Mouse (Mus musculus): ENCODE results near the gene Meis2. TPM values are rescaled to one million over a fixed set of nuclear protein-coding genes. Genes with fewer than 3 reads are reported as not detected.

The Meis2 gene
- polyA plus RNA-seq, 1 experiment from 2014 or later: 41.5 TPM

DNA sequence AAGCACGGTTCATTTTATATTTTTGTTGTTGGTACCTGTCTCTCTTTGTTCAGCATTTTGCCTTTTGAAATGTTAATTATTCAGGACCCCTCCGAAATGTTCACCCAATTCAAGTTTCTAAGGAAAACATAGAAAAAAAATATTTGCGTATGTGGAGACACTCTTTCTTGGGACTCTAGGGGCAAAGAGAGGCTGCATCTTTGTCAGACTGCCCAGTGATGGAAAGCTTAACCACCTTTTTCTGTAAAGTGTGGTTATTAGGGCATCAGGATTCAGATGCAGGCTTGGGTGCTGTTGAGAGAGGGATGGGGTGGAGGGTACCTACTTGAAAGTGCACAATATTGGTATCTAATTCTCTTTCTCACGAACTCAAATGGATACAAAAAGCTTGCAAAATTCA, 212.4 kb downstream of the Meis2 start:
- H3K9me3 ChIP-seq: no peaks in the 10 kb centered on the region
- H3K36me3 ChIP-seq: no peaks in the 10 kb centered on the region
- no peak overlapping the region for H3K27ac ChIP-seq
- H3K27me3 ChIP-seq (replicated peaks): peaks cover 14% of the 10 kb centered on the region
- H3K4me2 ChIP-seq (replicated peaks): no peak overlapping the region
- peaks cover 14% of the 10 kb centered on the region for H3K4me1 ChIP-seq (replicated peaks)
- no peak for ATAC-seq
- 48% methylated on average over 4 of the region's 4 CpGs for WGBS
- H3K4me3 ChIP-seq (replicated peaks): no peak overlapping the region
- H3K9ac ChIP-seq: no peak overlapping the region

DNA sequence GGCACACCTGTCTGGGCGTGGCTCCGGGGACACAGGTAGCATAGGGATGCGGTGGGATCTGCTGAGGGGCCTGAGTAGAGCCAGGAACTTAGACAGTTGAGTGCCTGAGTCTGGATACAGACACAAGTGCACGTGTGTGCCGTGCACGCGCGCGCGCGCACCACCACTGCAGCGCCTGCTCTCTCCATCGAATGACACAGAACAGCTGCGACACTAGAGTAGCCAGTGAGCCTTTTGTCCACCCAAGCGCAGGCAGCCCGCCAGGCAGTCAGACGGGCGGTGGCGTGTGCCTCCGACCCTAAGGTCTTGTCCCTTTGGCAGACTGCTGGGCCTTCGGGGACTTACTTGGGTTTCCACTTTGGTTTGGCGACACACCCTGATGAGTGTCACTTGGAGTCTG, 213.0 kb downstream of the Meis2 start:
- WGBS: 2% methylated on average over 22 of the region's 22 CpGs
- Histone ChIP-seq H3K27ac (no peak overlapping the region), H3K4me1 (replicated peaks) (peaks cover 14% of the 10 kb centered on the region), H3K9me3 (no peaks in the 10 kb centered on the region), H3K4me3 (replicated peaks) (peak overlapping the region; percentile 18), H3K36me3 (no peaks in the 10 kb centered on the region), H3K27me3 (replicated peaks) (peaks cover 14% of the 10 kb centered on the region), H3K4me2 (replicated peaks) (peak overlapping the region; percentile 56), H3K9ac (no peak overlapping the region)
- peak; percentile 37 for ATAC-seq

DNA sequence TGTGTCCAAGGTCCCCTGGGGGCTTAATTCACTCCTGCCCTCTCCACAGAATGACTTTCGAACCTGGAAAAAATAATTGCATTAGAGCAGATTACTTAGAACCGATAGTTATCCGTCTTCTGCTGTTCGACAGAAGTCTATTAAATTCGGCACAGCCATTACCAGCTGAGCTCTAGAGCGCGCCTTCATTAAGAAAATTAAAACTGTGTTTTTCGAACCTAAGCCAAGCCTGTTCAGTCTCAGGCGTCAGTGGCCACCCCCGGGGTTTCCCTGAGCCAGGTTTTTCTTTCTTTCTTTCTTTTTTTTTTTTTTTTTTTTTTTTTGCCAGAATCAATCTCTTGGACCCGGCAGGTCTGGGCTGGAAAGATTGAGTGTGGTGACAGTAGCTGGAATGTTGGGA, 213.5 kb downstream of the Meis2 start:
- Histone ChIP-seq H3K27me3 (replicated peaks) (peaks cover 14% of the 10 kb centered on the region), H3K9ac (no peak overlapping the region), H3K4me2 (replicated peaks) (peak overlapping the region; percentile 56), H3K27ac (no peak overlapping the region), H3K4me3 (replicated peaks) (no peak overlapping the region), H3K4me1 (replicated peaks) (peaks cover 14% of the 10 kb centered on the region), H3K36me3 (no peaks in the 10 kb centered on the region), H3K9me3 (no peaks in the 10 kb centered on the region)
- ATAC-seq: no peak
- 37% methylated on average over 11 of the region's 11 CpGs for WGBS

GRCm38 (mm10) chr2:115850961-115851360, 214.7 kb downstream of the Meis2 start:
- 84% methylated on average over 4 of the region's 4 CpGs for WGBS
- Histone ChIP-seq H3K27ac (no peak overlapping the region), H3K9me3 (no peaks in the 10 kb centered on the region), H3K4me3 (replicated peaks) (no peak overlapping the region), H3K9ac (no peak overlapping the region), H3K36me3 (no peaks in the 10 kb centered on the region), H3K27me3 (replicated peaks) (peaks cover 14% of the 10 kb centered on the region), H3K4me2 (replicated peaks) (no peak overlapping the region), H3K4me1 (replicated peaks) (peaks cover 14% of the 10 kb centered on the region)
- ATAC-seq: no peak

DNA sequence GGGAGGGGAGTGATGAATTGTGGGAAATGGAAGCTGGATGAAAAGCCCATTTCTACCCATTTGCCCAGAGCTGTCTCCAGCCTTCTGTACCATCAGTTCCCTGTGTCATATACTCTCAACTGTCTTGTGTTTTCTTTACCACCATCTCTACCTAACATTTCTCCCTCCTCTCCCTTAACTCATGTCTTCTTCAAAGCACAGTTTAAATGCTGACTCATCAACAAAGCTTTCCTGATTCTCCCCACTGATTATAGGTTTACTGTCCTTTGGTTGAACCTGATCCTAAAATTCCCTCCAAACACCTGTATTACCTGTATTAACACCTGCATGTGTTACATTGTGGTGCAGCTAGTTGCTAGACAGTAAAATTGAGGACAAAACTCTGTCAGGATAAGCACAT, 222.8 kb downstream of the Meis2 start:
- no peaks in the 10 kb centered on the region for H3K4me1 ChIP-seq (replicated peaks)
- no peak overlapping the region for H3K27ac ChIP-seq
- H3K9me3 ChIP-seq: no peaks in the 10 kb centered on the region
- H3K27me3 ChIP-seq (replicated peaks): no peaks in the 10 kb centered on the region
- ATAC-seq: no peak
- H3K9ac ChIP-seq: no peak overlapping the region
- no peak overlapping the region for H3K4me2 ChIP-seq (replicated peaks)
- H3K36me3 ChIP-seq: no peaks in the 10 kb centered on the region
- no peak overlapping the region for H3K4me3 ChIP-seq (replicated peaks)

GRCm38 (mm10) chr2:115836034-115836433, 229.6 kb downstream of the Meis2 start:
- Histone ChIP-seq H3K27ac (no peak overlapping the region), H3K4me2 (replicated peaks) (no peak overlapping the region), H3K9me3 (no peaks in the 10 kb centered on the region), H3K36me3 (no peaks in the 10 kb centered on the region), H3K4me1 (replicated peaks) (no peaks in the 10 kb centered on the region), H3K27me3 (replicated peaks) (no peaks in the 10 kb centered on the region), H3K4me3 (replicated peaks) (no peak overlapping the region), H3K9ac (no peak overlapping the region)
- WGBS: 70% methylated on average over 2 of the region's 2 CpGs
- no peak for ATAC-seq

DNA sequence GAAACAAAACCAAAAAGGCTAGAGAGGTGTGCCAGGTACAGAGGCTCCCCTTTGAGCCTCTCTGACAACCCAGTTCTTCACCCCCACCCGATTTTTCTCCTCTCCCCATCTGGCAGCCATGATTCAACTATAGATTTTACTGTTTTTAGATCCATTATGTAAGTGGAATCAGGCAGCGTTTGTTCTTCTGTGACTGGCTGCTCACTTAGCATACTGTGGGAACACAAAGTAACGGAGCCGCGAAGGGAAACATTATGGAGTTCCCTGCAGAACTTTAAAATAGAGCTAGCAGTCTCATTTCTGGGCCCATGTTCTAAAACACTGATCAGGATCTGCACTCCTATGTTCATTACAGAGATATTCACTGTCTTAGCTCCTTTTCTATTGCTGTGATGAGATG, 243.3 kb downstream of the Meis2 start:
- H3K27ac ChIP-seq: no peak overlapping the region
- WGBS: 93% methylated on average over 5 of the region's 5 CpGs
- no peak overlapping the region for H3K4me3 ChIP-seq (replicated peaks)

GRCm38 (mm10) chr2:115817959-115818358, 247.7 kb downstream of the Meis2 start:
- H3K9me3 ChIP-seq: no peaks in the 10 kb centered on the region
- H3K27me3 ChIP-seq (replicated peaks): no peaks in the 10 kb centered on the region
- 45% methylated on average over 6 of the region's 6 CpGs for WGBS
- H3K4me1 ChIP-seq (replicated peaks): 0 out of 2 replicates have a peak, but pooled peaks cover 3% of the 10 kb centered on the region
- peak; percentile 45; the same call in 1 of the 2 replicates for ATAC-seq
- H3K4me2 ChIP-seq (replicated peaks): no peak overlapping the region
- H3K9ac ChIP-seq: no peak overlapping the region
- no peak overlapping the region for H3K27ac ChIP-seq
- no peak overlapping the region for H3K4me3 ChIP-seq (replicated peaks)
- H3K36me3 ChIP-seq: no peaks in the 10 kb centered on the region

More for the DNA sequence above, 243.3 kb downstream of the Meis2 start:
- H3K9me3 ChIP-seq: no peaks in the 10 kb centered on the region
- H3K36me3 ChIP-seq: no peaks in the 10 kb centered on the region
- no peaks in the 10 kb centered on the region for H3K4me1 ChIP-seq (replicated peaks)
- no peaks in the 10 kb centered on the region for H3K27me3 ChIP-seq (replicated peaks)
- ATAC-seq: no peak
- no peak overlapping the region for H3K4me2 ChIP-seq (replicated peaks)
- no peak overlapping the region for H3K9ac ChIP-seq

DNA sequence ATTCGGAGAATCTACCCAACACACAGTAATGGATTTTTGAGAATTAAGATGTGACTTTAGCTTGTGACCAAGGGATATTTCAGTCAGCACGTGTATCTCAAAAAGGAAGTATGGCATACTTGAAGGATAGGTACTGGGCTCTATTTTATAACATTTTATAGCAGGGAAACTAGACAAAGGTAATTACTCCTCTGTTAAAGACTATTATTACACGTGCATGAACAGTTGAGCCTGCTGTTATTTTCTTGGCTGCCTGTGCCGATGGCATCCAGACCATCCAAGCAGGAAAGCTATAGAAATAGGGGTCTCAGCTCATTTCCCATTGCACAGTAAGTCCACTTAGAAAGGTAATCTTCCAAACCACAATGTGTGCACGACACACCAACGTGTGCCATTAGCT, 251.9 kb downstream of the Meis2 start:
- Histone ChIP-seq H3K9ac (no peak overlapping the region), H3K9me3 (no peaks in the 10 kb centered on the region), H3K27me3 (replicated peaks) (no peaks in the 10 kb centered on the region), H3K27ac (no peak overlapping the region), H3K36me3 (no peaks in the 10 kb centered on the region), H3K4me1 (replicated peaks) (0 out of 2 replicates have a peak, but pooled peaks cover 3% of the 10 kb centered on the region), H3K4me3 (replicated peaks) (no peak overlapping the region), H3K4me2 (replicated peaks) (no peak overlapping the region)
- WGBS: 41% methylated on average over 6 of the region's 6 CpGs
- no peak for ATAC-seq

GRCm38 (mm10) chr2:115813316-115813715, 252.3 kb downstream of the Meis2 start:
- 17% methylated on average over 11 of the region's 11 CpGs for WGBS
- H3K9me3 ChIP-seq: no peaks in the 10 kb centered on the region
- no peak overlapping the region for H3K4me3 ChIP-seq (replicated peaks)
- 0 out of 2 replicates have a peak, but pooled peaks cover 3% of the 10 kb centered on the region for H3K4me1 ChIP-seq (replicated peaks)
- no peaks in the 10 kb centered on the region for H3K36me3 ChIP-seq
- peak overlapping the region; percentile 22; the same call in 1 of the 2 replicates for H3K4me2 ChIP-seq (replicated peaks)
- no peak for ATAC-seq
- H3K27ac ChIP-seq: no peak overlapping the region
- no peaks in the 10 kb centered on the region for H3K27me3 ChIP-seq (replicated peaks)
- H3K9ac ChIP-seq: no peak overlapping the region

All from intestine, embryonic 15.5 days (tissue).